Mouse (Mus musculus): ENCODE data around the gene Trappc13.
"Not testable (repeated sequence)": the region's sequence is repeated elsewhere in the genome, so short reads cannot be mapped to it uniquely, and the experiment has no call there.

The Trappc13 gene

GRCm38 (mm10) chr13:104177796-104178649 lies at the start of gene Trappc13:
Trappc13 (minus strand) TSS chr13:104178469.
- DNase-seq (ENCODE audit: low read depth, low spot score), result no peak

- DNase-seq (ENCODE audit: low read depth, low spot score), result no peak
These were observed 49.2 kb upstream of the Trappc13 start for GRCm38 (mm10) chr13:104227478-104227877.

GRCm38 (mm10) chr13:104204313-104204712 lies 26.0 kb upstream of the Trappc13 start:
- DNase-seq (ENCODE audit: low read depth, low spot score), result no peak

- not testable (repeated sequence) for DNase-seq (ENCODE audit: low read depth, low spot score)
These were observed 17.6 kb upstream of the Trappc13 start for GRCm38 (mm10) chr13:104195891-104196290.

GRCm38 (mm10) chr13:104187357-104187756 lies 9.1 kb upstream of the Trappc13 start:
- no peak for DNase-seq (ENCODE audit: low read depth, low spot score)

GRCm38 (mm10) chr13:104179176-104179888 lies 1.1 kb upstream of the Trappc13 start:
- DNase-seq (ENCODE audit: low read depth, low spot score), result no peak

- peak; percentile 97 for DNase-seq (ENCODE audit: low read depth, low spot score)
These were observed 417 bp upstream of the Trappc13 start, which contains the start of gene Trim23 for GRCm38 (mm10) chr13:104178650-104179121. Trim23 (plus strand) TSS chr13:104178797.

- DNase-seq (ENCODE audit: low read depth, low spot score), result no peak
These were observed 1.4 kb downstream of the Trappc13 start for GRCm38 (mm10) chr13:104176874-104177273.

GRCm38 (mm10) chr13:104172498-104172897 lies 5.8 kb downstream of the Trappc13 start:
- no peak for DNase-seq (ENCODE audit: low read depth, low spot score)

GRCm38 (mm10) chr13:104171711-104172110 lies 6.6 kb downstream of the Trappc13 start:
- no peak for DNase-seq (ENCODE audit: low read depth, low spot score)

GRCm38 (mm10) chr13:104155686-104156085 lies 22.6 kb downstream of the Trappc13 start:
- no peak for DNase-seq (ENCODE audit: low read depth, low spot score)

- no peak for DNase-seq (ENCODE audit: low read depth, low spot score)
These were observed 23.2 kb downstream of the Trappc13 start for GRCm38 (mm10) chr13:104155106-104155505.

- no peak for DNase-seq (ENCODE audit: low read depth, low spot score)
These were observed 24.1 kb downstream of the Trappc13 start for GRCm38 (mm10) chr13:104154180-104154579.

GRCm38 (mm10) chr13:104145646-104146045 lies 32.6 kb downstream of the Trappc13 start:
- DNase-seq (ENCODE audit: low read depth, low spot score), result no peak

GRCm38 (mm10) chr13:104144871-104145270 lies 33.4 kb downstream of the Trappc13 start:
- DNase-seq (ENCODE audit: low read depth, low spot score), result no peak

- DNase-seq (ENCODE audit: low read depth, low spot score), result peak; percentile 63
These were observed 38.7 kb downstream of the Trappc13 start for GRCm38 (mm10) chr13:104139369-104140209.

- no peak for DNase-seq (ENCODE audit: low read depth, low spot score)
These were observed 43.7 kb downstream of the Trappc13 start for GRCm38 (mm10) chr13:104134510-104135085.

- no peak for DNase-seq (ENCODE audit: low read depth, low spot score)
These were observed 45.7 kb downstream of the Trappc13 start for GRCm38 (mm10) chr13:104132561-104132960.

- DNase-seq (ENCODE audit: low read depth, low spot score), result no peak
These were observed 54.4 kb downstream of the Trappc13 start for GRCm38 (mm10) chr13:104123662-104124381.

GRCm38 (mm10) chr13:104122078-104122840 lies 56.0 kb downstream of the Trappc13 start:
- no peak for DNase-seq (ENCODE audit: low read depth, low spot score)
